Comparison of ENCODE assay signal across 8 mouse cellular contexts in genomic region chr1:87184751-87185139, GRCm38 (mm10). TPM values are rescaled to one million over a fixed set of nuclear protein-coding genes. Genes with fewer than 3 reads are reported as not detected.
DNase-seq lines count a peak whose midpoint lies in the region; ATAC-seq and TF ChIP-seq lines count a peak whose summit lies in the region.

No protein-coding gene starts in this region.

- no peak overlapping the region for H3K4me3 ChIP-seq in forebrain, embryonic 10.5 days
- H3K4me3 ChIP-seq in heart, embryonic 15.5 days = 0 out of 2 replicates have a peak overlapping the region, but pooled peaks have one; percentile 13
- no peak overlapping the region for H3K4me3 ChIP-seq in liver, embryonic 15.5 days (replicated peaks)
- H3K4me3 ChIP-seq in neural tube, embryonic 14.5 days (ENCODE audit: low read depth, low read length) = no peak overlapping the region

- WGBS in forebrain, embryonic 10.5 days = 7% methylated on average over 20 of the region's 20 CpGs
- 11% methylated on average over 20 of the region's 20 CpGs for WGBS in heart, embryonic 15.5 days
- WGBS in liver, embryonic 15.5 days (ENCODE audit: insufficient replicate concordance) = 8% methylated on average over 20 of the region's 20 CpGs
- 2% methylated on average over 20 of the region's 20 CpGs for WGBS in neural tube, embryonic 14.5 days

- peak; percentile 57 to 65 for DNase-seq in CD8-positive naive resting alpha-beta T cell, adult 2 months (ENCODE audit: low read depth in 2 of 2, low spot score in 2 of 2)
- peak; percentile 73 for DNase-seq in brain, embryonic 14.5 days (ENCODE audit: low read depth)
- DNase-seq in forebrain, embryonic 10.5 days (ENCODE audit: extremely low spot score, low spot score) = peak; percentile 35
- peak; percentile 78 for DNase-seq in kidney, postnatal 14 days
- peak; percentile 19 for DNase-seq in telencephalon, adult 2 months (ENCODE audit: low read depth, low spot score)

- peaks cover 96% of the 10 kb centered on the region for H3K27me3 ChIP-seq in forebrain, embryonic 10.5 days (ENCODE audit: poor library complexity, severe bottlenecking)
- H3K27me3 ChIP-seq in heart, embryonic 15.5 days = peaks cover 95% of the 10 kb centered on the region
- H3K27me3 ChIP-seq in liver, embryonic 15.5 days = peaks cover 95% of the 10 kb centered on the region
- peaks cover 8% of the 10 kb centered on the region for H3K27me3 ChIP-seq in neural tube, embryonic 14.5 days (ENCODE audit: control insufficient read depth, insufficient read depth, low read length)

- no peak overlapping the region for H3K9ac ChIP-seq in heart, embryonic 15.5 days
- H3K9ac ChIP-seq in liver, embryonic 15.5 days = no peak overlapping the region
- no peak overlapping the region for H3K9ac ChIP-seq in neural tube, embryonic 14.5 days (replicated peaks; ENCODE audit: low read depth, low read length)

- no peaks in the 10 kb centered on the region for H3K36me3 ChIP-seq in forebrain, embryonic 10.5 days (replicated peaks)
- no peaks in the 10 kb centered on the region for H3K36me3 ChIP-seq in heart, embryonic 15.5 days
- no peaks in the 10 kb centered on the region for H3K36me3 ChIP-seq in liver, embryonic 15.5 days (replicated peaks)
- H3K36me3 ChIP-seq in neural tube, embryonic 14.5 days (ENCODE audit: control insufficient read depth, insufficient read depth, low read length) = no peaks in the 10 kb centered on the region

- TF ChIP-seq POLR2A in brain, embryonic 14.5 days (IDR thresholded peaks at IDR 0.05; ENCODE audit: borderline replicate concordance, extremely low read depth, insufficient read depth, insufficient read length, poor library complexity, severe bottlenecking) = no peak

- H3K4me1 ChIP-seq in forebrain, embryonic 10.5 days = peaks cover 45% of the 10 kb centered on the region
- H3K4me1 ChIP-seq in heart, embryonic 15.5 days (replicated peaks) = peaks cover 23% of the 10 kb centered on the region
- peaks cover 6% of the 10 kb centered on the region; the same call in 1 of the 2 replicates for H3K4me1 ChIP-seq in liver, embryonic 15.5 days (replicated peaks)
- peaks cover 4% of the 10 kb centered on the region; the same call in 1 of the 2 replicates for H3K4me1 ChIP-seq in neural tube, embryonic 14.5 days (ENCODE audit: control insufficient read depth, insufficient read depth, low read length)

- peak overlapping the region; percentile 49 for H3K4me2 ChIP-seq in heart, embryonic 15.5 days
- peak overlapping the region; percentile 32; the same call in 1 of the 2 replicates for H3K4me2 ChIP-seq in liver, embryonic 15.5 days
- H3K4me2 ChIP-seq in neural tube, embryonic 14.5 days (ENCODE audit: low read depth, low read length) = 0 out of 2 replicates have a peak overlapping the region, but pooled peaks have one; percentile 14

- ATAC-seq in heart, embryonic 15.5 days (replicated peaks; ENCODE audit: insufficient number of reproducible peaks, insufficient read depth, low FRiP score, low read depth) = no peak
- no peak for ATAC-seq in liver, embryonic 15.5 days (ENCODE audit: insufficient read depth)
- peak; percentile 28; the same call in 1 of the 2 replicates for ATAC-seq in neural tube, embryonic 14.5 days (ENCODE audit: low read depth)

- H3K27ac ChIP-seq in forebrain, embryonic 10.5 days = no peak overlapping the region
- H3K27ac ChIP-seq in heart, embryonic 15.5 days = no peak overlapping the region
- no peak overlapping the region for H3K27ac ChIP-seq in liver, embryonic 15.5 days (replicated peaks)
- H3K27ac ChIP-seq in neural tube, embryonic 14.5 days (ENCODE audit: low read depth, low read length) = no peak overlapping the region

- TF ChIP-seq CTCF in brain, embryonic 14.5 days (IDR thresholded peaks at IDR 0.05; ENCODE audit: borderline replicate concordance, extremely low read depth, insufficient read depth, insufficient read length) = peak; percentile 78

- H3K9me3 ChIP-seq in forebrain, embryonic 10.5 days = no peaks in the 10 kb centered on the region
- no peaks in the 10 kb centered on the region for H3K9me3 ChIP-seq in heart, embryonic 15.5 days (replicated peaks)
- H3K9me3 ChIP-seq in liver, embryonic 15.5 days (replicated peaks) = no peaks in the 10 kb centered on the region
- no peaks in the 10 kb centered on the region for H3K9me3 ChIP-seq in neural tube, embryonic 14.5 days (ENCODE audit: control insufficient read depth, low read length)

RNA-seq across cellular contexts. Expression of gene Prss56, which starts 1.6 kb away (rescaled TPM):
- polyA plus RNA-seq in brain, embryonic 14.5 days (2012; rRNA removed) = 0.28 and 1.3 TPM in 2 replicates
- polyA plus RNA-seq in forebrain, embryonic 10.5 days (2016; fragmentation: Nextera tagmentation; extraction: Ambion mirVana) = not detected in 2 replicates
- 0.05 and 0.08 TPM in 2 replicates for polyA plus RNA-seq in heart, embryonic 15.5 days (2015; fragmentation: Nextera tagmentation; extraction: Ambion mirVana)
- not detected in 2 replicates for polyA plus RNA-seq in liver, embryonic 15.5 days (2015; fragmentation: Nextera tagmentation; extraction: Ambion mirVana)
- polyA plus RNA-seq in neural tube, embryonic 14.5 days (2014; fragmentation: Nextera tagmentation; extraction: Ambion mirVana) = 0.46 and 6.1 TPM in 2 replicates

RNA-seq across cellular contexts. Expression of gene Chrnd, which starts 5.7 kb away (rescaled TPM):
- 0.07 and 0.14 TPM in 2 replicates for polyA plus RNA-seq in brain, embryonic 14.5 days (2012; rRNA removed)
- polyA plus RNA-seq in forebrain, embryonic 10.5 days (2016; fragmentation: Nextera tagmentation; extraction: Ambion mirVana) = not detected in 2 replicates
- not detected in 2 replicates for polyA plus RNA-seq in heart, embryonic 15.5 days (2015; fragmentation: Nextera tagmentation; extraction: Ambion mirVana)
- 0.36 and 0.45 TPM in 2 replicates for polyA plus RNA-seq in liver, embryonic 15.5 days (2015; fragmentation: Nextera tagmentation; extraction: Ambion mirVana)
- polyA plus RNA-seq in neural tube, embryonic 14.5 days (2014; fragmentation: Nextera tagmentation; extraction: Ambion mirVana) = not detected in 2 replicates

RNA-seq across cellular contexts. Expression of gene Chrng, which starts 19.7 kb away (rescaled TPM):
- polyA plus RNA-seq in brain, embryonic 14.5 days (2012; rRNA removed) = 0.16 and 0.85 TPM in 2 replicates
- 0.36 TPM in 1 of 2 replicates, not detected in the other for polyA plus RNA-seq in forebrain, embryonic 10.5 days (2016; fragmentation: Nextera tagmentation; extraction: Ambion mirVana)
- polyA plus RNA-seq in heart, embryonic 15.5 days (2015; fragmentation: Nextera tagmentation; extraction: Ambion mirVana) = 1.1 and 1.4 TPM in 2 replicates
- 0.89 and 1.1 TPM in 2 replicates for polyA plus RNA-seq in liver, embryonic 15.5 days (2015; fragmentation: Nextera tagmentation; extraction: Ambion mirVana)
- polyA plus RNA-seq in neural tube, embryonic 14.5 days (2014; fragmentation: Nextera tagmentation; extraction: Ambion mirVana) = not detected in 2 replicates

RNA-seq across cellular contexts. Expression of gene Ecel1, which starts 28.4 kb away (rescaled TPM):
- polyA plus RNA-seq in brain, embryonic 14.5 days (2012; rRNA removed) = 49.0 and 57.3 TPM in 2 replicates
- polyA plus RNA-seq in forebrain, embryonic 10.5 days (2016; fragmentation: Nextera tagmentation; extraction: Ambion mirVana) = 1.1 and 1.2 TPM in 2 replicates
- 0.83 and 5.1 TPM in 2 replicates for polyA plus RNA-seq in heart, embryonic 15.5 days (2015; fragmentation: Nextera tagmentation; extraction: Ambion mirVana)
- 0.08 TPM in 1 of 2 replicates, not detected in the other for polyA plus RNA-seq in liver, embryonic 15.5 days (2015; fragmentation: Nextera tagmentation; extraction: Ambion mirVana)
- polyA plus RNA-seq in neural tube, embryonic 14.5 days (2014; fragmentation: Nextera tagmentation; extraction: Ambion mirVana) = 60.2 and 64.9 TPM in 2 replicates

RNA-seq across cellular contexts. Expression of gene Eif4e2, which starts 29.0 kb away (rescaled TPM):
- 52.7 and 79.7 TPM in 2 replicates for polyA plus RNA-seq in brain, embryonic 14.5 days (2012; rRNA removed)
- polyA plus RNA-seq in forebrain, embryonic 10.5 days (2016; fragmentation: Nextera tagmentation; extraction: Ambion mirVana) = 162 and 168 TPM in 2 replicates
- 99.0 and 106 TPM in 2 replicates for polyA plus RNA-seq in heart, embryonic 15.5 days (2015; fragmentation: Nextera tagmentation; extraction: Ambion mirVana)
- 69.4 and 73.3 TPM in 2 replicates for polyA plus RNA-seq in liver, embryonic 15.5 days (2015; fragmentation: Nextera tagmentation; extraction: Ambion mirVana)
- polyA plus RNA-seq in neural tube, embryonic 14.5 days (2014; fragmentation: Nextera tagmentation; extraction: Ambion mirVana) = 68.7 and 90.7 TPM in 2 replicates

Comparison
In these comparisons a context has a peak if more than half of its experiments do, and no peak if none do; other contexts are left out.
1. DNase-seq: peak in every context shown above with its lines; median percentile 78 in kidney, postnatal 14 days; 73 in brain, embryonic 14.5 days; 61 in CD8-positive naive resting alpha-beta T cell, adult 2 months; 35 in forebrain, embryonic 10.5 days; 19 in telencephalon, adult 2 months.